Mouse (Mus musculus) telencephalon, adult 2 months (tissue): ENCODE measurements around the gene Il17ra.

Experiments used
- DNase-seq: peaks from one replicate; pipeline ENCODE4 v3.0.0-alpha.2; 2011; ENCODE audit warnings: low read depth, low spot score

Gene Il17ra

GRCm38 (mm10) chr6:120463086-120463871 is at the start of gene Il17ra:
TSS of gene Il17ra (plus strand) at chr6:120463247.
- no peak for DNase-seq

GRCm38 (mm10) chr6:120438161-120438560 is 24.9 kb upstream of the Il17ra start:
- no peak for DNase-seq

- DNase-seq: no peak
These were observed 20.8 kb upstream of the Il17ra start for GRCm38 (mm10) chr6:120442171-120442749.

GRCm38 (mm10) chr6:120443363-120444355 is 19.4 kb upstream of the Il17ra start:
- DNase-seq: no peak

GRCm38 (mm10) chr6:120450208-120450607 is 12.8 kb upstream of the Il17ra start:
- no peak for DNase-seq

GRCm38 (mm10) chr6:120452384-120453102 is 10.5 kb upstream of the Il17ra start:
- no peak for DNase-seq

- DNase-seq: no peak
These were observed 10.0 kb upstream of the Il17ra start for GRCm38 (mm10) chr6:120453103-120453445.

GRCm38 (mm10) chr6:120453556-120453955 is 9.5 kb upstream of the Il17ra start:
- no peak for DNase-seq

GRCm38 (mm10) chr6:120454627-120455077 is 8.4 kb upstream of the Il17ra start:
- DNase-seq: no peak

- DNase-seq: no peak
These were observed 6.0 kb upstream of the Il17ra start for GRCm38 (mm10) chr6:120457074-120457473.

GRCm38 (mm10) chr6:120457751-120458150 is 5.3 kb upstream of the Il17ra start:
- no peak for DNase-seq

GRCm38 (mm10) chr6:120461217-120461616 is 1.8 kb upstream of the Il17ra start:
- no peak for DNase-seq

GRCm38 (mm10) chr6:120462251-120462650 is 796 bp upstream of the Il17ra start:
- DNase-seq: no peak

GRCm38 (mm10) chr6:120463884-120464283 is 837 bp downstream of the Il17ra start:
- DNase-seq: no peak

GRCm38 (mm10) chr6:120464406-120464939 is 1.4 kb downstream of the Il17ra start:
- DNase-seq: no peak

- no peak for DNase-seq
These were observed 2.3 kb downstream of the Il17ra start for GRCm38 (mm10) chr6:120465393-120465792.

- no peak for DNase-seq
These were observed 3.7 kb downstream of the Il17ra start for GRCm38 (mm10) chr6:120466609-120467329.

GRCm38 (mm10) chr6:120468259-120468658 is 5.2 kb downstream of the Il17ra start:
- no peak for DNase-seq

GRCm38 (mm10) chr6:120469268-120469667 is 6.2 kb downstream of the Il17ra start:
- DNase-seq: no peak

GRCm38 (mm10) chr6:120469770-120470169 is 6.7 kb downstream of the Il17ra start:
- no peak for DNase-seq
